In the genomic region with DNA sequence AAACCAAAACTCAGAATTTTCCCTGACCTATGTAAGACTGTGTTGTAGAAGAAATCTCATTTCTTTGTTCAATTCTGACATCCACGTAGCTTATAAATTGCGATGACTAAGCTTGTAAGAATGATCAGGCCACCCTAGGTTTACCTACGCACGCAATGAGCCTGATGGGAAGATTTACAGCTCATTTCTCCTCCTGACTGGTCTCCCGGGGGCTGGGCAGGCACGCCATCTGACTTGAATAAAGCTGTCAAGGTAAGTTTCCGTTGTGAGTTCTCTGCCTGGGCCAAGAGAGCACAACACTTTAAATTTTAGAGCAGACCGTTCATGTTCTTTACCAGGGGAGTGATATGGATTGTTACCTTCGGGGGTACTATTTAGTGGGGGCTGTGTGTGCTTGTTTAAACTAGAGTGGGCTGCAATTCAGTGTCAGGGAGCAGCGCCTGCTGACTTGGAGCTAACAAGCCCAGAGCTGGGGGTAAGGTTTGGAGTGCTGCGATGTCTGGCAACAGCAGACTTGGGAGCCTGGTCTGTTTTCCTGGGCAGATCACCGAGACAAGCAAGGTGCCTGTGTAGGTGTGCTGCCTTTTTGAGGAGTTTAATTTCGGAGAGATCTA, we compare ENCODE assay signal across 8 mouse cellular contexts. TPM values are rescaled to one million over a fixed set of nuclear protein-coding genes. Genes with fewer than 3 reads are reported as not detected.
A peak's percentile ranks its signal among the peaks of the same experiment; 100 is the strongest.
DNase-seq lines count a peak whose midpoint lies in the region; ATAC-seq lines count a peak whose summit lies in the region.

A gene (plus strand): TSS at position 214 of the 614 bp plus-strand sequence.

- WGBS in heart, embryonic 12.5 days, result 42% methylated on average over 13 of the region's 13 CpGs
- WGBS in stomach, embryonic 16.5 days, result 27% methylated on average over 13 of the region's 13 CpGs

- intact Hi-C loops in heart, postnatal 10 days (cut with DNase I), result no loop called here

- no peak within 1 kb of the TSS for H3K9ac ChIP-seq in heart, embryonic 12.5 days
- no peak within 1 kb of the TSS for H3K9ac ChIP-seq in stomach, embryonic 16.5 days (ENCODE audit: low read length)

- ATAC-seq in heart, embryonic 12.5 days (ENCODE audit: insufficient number of reproducible peaks, low FRiP score), result no peak
- ATAC-seq in stomach, embryonic 16.5 days (ENCODE audit: insufficient read depth, low FRiP score), result peak; percentile 71; the same call in 1 of the 2 replicates

- H3K36me3 ChIP-seq in heart, embryonic 12.5 days, result no peaks in the 10 kb centered on the region
- no peaks in the 10 kb centered on the region for H3K36me3 ChIP-seq in stomach, embryonic 16.5 days (ENCODE audit: control insufficient read depth, insufficient read depth, low read length)

- H3K27me3 ChIP-seq in heart, embryonic 12.5 days (replicated peaks), result peaks cover 6% of the 10 kb centered on the region; the same call in 1 of the 2 replicates
- H3K27me3 ChIP-seq in stomach, embryonic 16.5 days (ENCODE audit: control insufficient read depth, insufficient read depth, low read length), result no peaks in the 10 kb centered on the region

- no peak within 1 kb of the TSS for H3K4me3 ChIP-seq in heart, embryonic 12.5 days
- H3K4me3 ChIP-seq in stomach, embryonic 16.5 days (replicated peaks; ENCODE audit: low read length), result no peak within 1 kb of the TSS

- H3K9me3 ChIP-seq in heart, embryonic 12.5 days (replicated peaks), result no peaks in the 10 kb centered on the region; the same call in 1 of the 2 replicates
- H3K9me3 ChIP-seq in stomach, embryonic 16.5 days (replicated peaks; ENCODE audit: control insufficient read depth, low read length), result no peaks in the 10 kb centered on the region

- H3K27ac ChIP-seq in heart, embryonic 12.5 days (ENCODE audit: poor library complexity, severe bottlenecking), result no peak within 1 kb of the TSS
- peak within 1 kb of the TSS; percentile 83 for H3K27ac ChIP-seq in stomach, embryonic 16.5 days (ENCODE audit: low read length)

- no peak within 1 kb of the TSS for H3K4me2 ChIP-seq in heart, embryonic 12.5 days
- 0 out of 2 replicates have a peak within 1 kb of the TSS, but pooled peaks have one; percentile 5 for H3K4me2 ChIP-seq in stomach, embryonic 16.5 days (ENCODE audit: low read depth, low read length)

- DNase-seq in heart, postnatal 10 days, result no peak
- no peak for DNase-seq in urinary bladder, adult 2 months (ENCODE audit: low spot score)
- no peak for DNase-seq in urinary bladder, postnatal 4 days (ENCODE audit: low spot score in 2 of 2)
- no peak for DNase-seq in layer of hippocampus, postnatal 14 days (ENCODE audit: low spot score in 2 of 2)
- no peak for DNase-seq in right cerebral cortex, postnatal 10 days (ENCODE audit: low spot score in 2 of 2)
- no peak for DNase-seq in cerebellum, adult 9-10 months

- no peaks in the 10 kb centered on the region for H3K4me1 ChIP-seq in heart, embryonic 12.5 days (replicated peaks)
- 0 out of 2 replicates have a peak, but pooled peaks cover 2% of the 10 kb centered on the region for H3K4me1 ChIP-seq in stomach, embryonic 16.5 days (ENCODE audit: control insufficient read depth, insufficient read depth, low read length)

RNA-seq across cellular contexts. Expression of the gene that starts here (rescaled TPM):
- total RNA-seq in heart, postnatal 10 days (2021), result 10 to 100 TPM; 15.8 to 16.2 TPM
- 9.5 and 11.2 TPM in 2 replicates for polyA plus RNA-seq in heart, embryonic 12.5 days (2016; fragmentation: Nextera tagmentation; extraction: Ambion mirVana)
- polyA plus RNA-seq in urinary bladder, adult 2 months (2012; rRNA removed), result 14.6 and 17.0 TPM in 2 replicates
- 10 to 100 TPM; 27.2 to 27.3 TPM for total RNA-seq in layer of hippocampus, postnatal 14 days (2021)
- polyA plus RNA-seq in stomach, embryonic 16.5 days (2015; fragmentation: Nextera tagmentation; extraction: Ambion mirVana), result 7.8 and 8.4 TPM in 2 replicates
